Mouse (Mus musculus) heart, embryonic 10.5 days (tissue): ENCODE results near the gene Gm6482. TPM values are rescaled to one million over a fixed set of nuclear protein-coding genes. Genes with fewer than 3 reads are reported as not detected.
"Not testable (repeated sequence)": the region's sequence is repeated elsewhere in the genome, so short reads cannot be mapped to it uniquely, and the experiment has no call there.

Experiments used
- DNase-seq: peaks from one replicate; pipeline ENCODE4 v3.0.0-alpha.2; 2017; ENCODE audit warnings: low spot score
- H3K27ac ChIP-seq: fragments of 300-500 bp; sonication (generic); 2 replicates; pipeline ENCODE4 v1.5.1; 2016; ENCODE audit warnings: mild to moderate bottlenecking
- H3K27me3 ChIP-seq: fragments of 300-500 bp; sonication (generic); 2 replicates; pipeline ENCODE4 v1.6.1; 2016; ENCODE audit warnings: mild to moderate bottlenecking; ENCODE audit not compliant: poor library complexity, insufficient read depth, severe bottlenecking
- H3K36me3 ChIP-seq: fragments of 300-500 bp; sonication (generic); 2 replicates; pipeline ENCODE4 v1.6.1; 2016; ENCODE audit warnings: mild to moderate bottlenecking, moderate library complexity
- H3K4me1 ChIP-seq: fragments of 300-500 bp; sonication (generic); 2 replicates; pipeline ENCODE4 v1.6.1; 2016; ENCODE audit warnings: mild to moderate bottlenecking
- H3K4me3 ChIP-seq: fragments of 300-500 bp; sonication (generic); 2 replicates; pipeline ENCODE4 v1.5.1; 2016; ENCODE audit warnings: mild to moderate bottlenecking, moderate library complexity
- H3K9me3 ChIP-seq: fragments of 300-500 bp; sonication (generic); 2 replicates; pipeline ENCODE4 v1.6.1; 2016; ENCODE audit warnings: mild to moderate bottlenecking, moderate library complexity
- WGBS: fragments of 180-500 bp; shearing (Covaris S2); methylation state at CpG from one replicate; pipeline ENCODE4 v1.1.7; 2016; 5-methylcytosine and 5-hydroxymethylcytosine counted together
- polyA plus RNA-seq: library from polyadenylated mRNA; unstranded; fragments of >200 nt; fragmentation: Nextera tagmentation; extraction: Ambion mirVana; gene quantifications from 2 replicates; pipeline ENCODE4 v1.2.1, GENCODE M21; 2016

The Gm6482 gene
- polyA plus RNA-seq = not detected in 2 replicates

DNA sequence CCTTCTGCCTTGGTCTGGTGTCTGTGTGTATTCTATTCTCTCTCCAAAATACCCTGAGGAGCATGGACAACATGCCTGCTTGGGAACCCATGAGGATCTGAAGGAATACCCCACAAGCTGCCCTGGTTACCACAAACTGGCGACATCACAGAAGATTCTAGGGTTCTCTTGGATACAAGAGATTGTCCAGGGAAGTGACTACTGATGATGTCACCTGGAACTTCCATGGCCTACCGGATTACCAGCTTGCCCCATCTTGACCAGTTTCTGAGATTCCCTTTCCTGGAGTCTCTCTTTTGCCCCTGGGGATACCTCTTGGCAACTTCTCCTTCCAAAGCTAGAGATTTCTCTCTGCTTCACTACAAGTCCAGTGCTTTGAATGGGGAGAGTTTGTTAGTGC, at the start of gene Gm6482:
Gene Gm6482 (minus strand): TSS at position 101 of the 400 bp plus-strand sequence.
- DNase-seq, H3K27me3 ChIP-seq: not testable (repeated sequence)

DNA sequence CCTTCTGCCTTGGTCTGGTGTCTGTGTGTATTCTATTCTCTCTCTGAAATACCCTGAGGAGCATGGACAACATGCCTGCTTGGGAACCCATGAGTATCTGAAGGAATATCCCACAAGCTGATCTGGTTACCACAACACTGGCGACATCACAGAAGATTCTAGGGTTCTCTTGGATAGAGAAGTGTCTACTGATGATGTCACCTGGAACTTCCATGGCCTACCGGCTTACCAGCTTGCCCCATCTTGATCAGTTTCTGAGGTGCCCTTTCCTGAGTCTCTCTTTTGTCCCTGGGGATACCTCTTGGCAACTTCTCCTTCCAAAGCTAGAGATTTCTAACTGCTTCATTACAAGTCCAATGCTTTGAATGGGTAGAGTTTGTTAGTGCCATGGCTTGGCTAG, 45.3 kb upstream of the Gm6482 start, which contains the start of gene Gm7954:
Gene Gm7954 (minus strand): TSS at position 101 of the 400 bp plus-strand sequence.
- H3K27me3 ChIP-seq, H3K36me3 ChIP-seq, H3K9me3 ChIP-seq, DNase-seq, H3K27ac ChIP-seq, H3K4me1 ChIP-seq, H3K4me3 ChIP-seq: not testable (repeated sequence)
- WGBS = no CpG with 5 or more reads among the region's 2 CpGs

More for the DNA sequence above, at the start of gene Gm6482:
- 56% methylated on average over 1 of the region's 2 CpGs for WGBS
- not testable (repeated sequence) for H3K4me1 ChIP-seq, H3K4me3 ChIP-seq, H3K27ac ChIP-seq, H3K9me3 ChIP-seq, H3K36me3 ChIP-seq

DNA sequence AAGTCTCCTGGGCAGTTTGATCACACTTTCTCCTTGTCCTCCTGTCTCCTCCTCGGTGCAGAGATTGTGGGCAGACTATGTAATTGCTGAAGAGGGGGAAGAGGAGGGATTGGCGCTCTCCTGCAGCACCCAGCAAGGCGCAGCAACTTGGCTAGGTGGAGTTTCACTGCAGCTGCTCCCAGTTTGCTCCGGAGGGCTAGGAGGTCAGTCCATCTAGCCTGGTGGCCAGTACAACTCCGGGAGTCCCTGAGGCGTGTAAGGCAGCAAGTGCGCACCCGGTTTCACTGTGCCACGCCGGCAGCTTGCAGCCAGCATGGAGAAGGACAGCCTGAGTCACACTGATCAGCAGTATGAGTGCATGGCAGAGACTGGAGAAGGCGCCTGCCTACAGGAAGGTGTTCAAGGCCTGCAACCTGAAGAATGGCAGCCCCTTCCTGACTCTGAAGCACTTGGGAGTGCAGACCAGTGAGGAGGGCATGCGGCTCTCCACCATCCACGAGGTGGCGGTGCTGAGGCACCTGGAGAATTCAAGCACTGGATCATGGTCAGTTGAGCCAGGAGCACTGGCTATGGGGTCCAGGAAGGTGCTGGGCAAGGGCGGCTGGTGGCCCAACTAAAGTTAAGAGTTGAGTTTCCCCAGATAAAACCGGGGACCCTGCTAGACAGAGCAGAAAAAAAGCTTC, 17.5 kb upstream of the Gm6482 start:
- H3K27me3 ChIP-seq, H3K4me1 ChIP-seq, H3K36me3 ChIP-seq, H3K9me3 ChIP-seq, H3K27ac ChIP-seq: not testable (repeated sequence)
- WGBS = 16% methylated on average over 13 of the region's 16 CpGs
- peak; percentile 72 for DNase-seq
- peak overlapping the region; percentile 36 for H3K4me3 ChIP-seq

DNA sequence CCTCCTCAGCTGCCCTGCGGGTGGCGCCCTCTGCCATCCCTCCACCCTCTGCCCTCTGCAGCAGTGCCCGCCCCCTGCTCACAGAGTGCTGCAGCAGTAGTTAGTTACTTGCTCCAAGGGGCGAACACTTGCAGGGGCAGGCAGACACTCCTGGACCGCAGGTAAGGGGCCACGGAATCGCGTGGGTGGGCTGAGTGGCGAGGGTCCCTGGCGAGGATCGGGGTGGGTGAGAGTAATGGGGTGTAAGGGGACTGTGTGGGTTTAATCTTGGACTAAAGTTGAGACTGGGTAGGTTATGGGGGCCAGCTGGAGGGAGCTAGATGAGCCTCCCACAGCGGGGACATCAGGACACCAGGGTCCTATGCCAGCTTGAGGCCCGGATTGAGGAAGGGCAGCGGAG, 16.6 kb upstream of the Gm6482 start:
- H3K36me3 ChIP-seq, H3K27ac ChIP-seq, H3K9me3 ChIP-seq, H3K27me3 ChIP-seq, H3K4me1 ChIP-seq: not testable (repeated sequence)
- peak; percentile 70 for DNase-seq
- H3K4me3 ChIP-seq = peak overlapping the region; percentile 36
- 8% methylated on average over 14 of the region's 14 CpGs for WGBS

DNA sequence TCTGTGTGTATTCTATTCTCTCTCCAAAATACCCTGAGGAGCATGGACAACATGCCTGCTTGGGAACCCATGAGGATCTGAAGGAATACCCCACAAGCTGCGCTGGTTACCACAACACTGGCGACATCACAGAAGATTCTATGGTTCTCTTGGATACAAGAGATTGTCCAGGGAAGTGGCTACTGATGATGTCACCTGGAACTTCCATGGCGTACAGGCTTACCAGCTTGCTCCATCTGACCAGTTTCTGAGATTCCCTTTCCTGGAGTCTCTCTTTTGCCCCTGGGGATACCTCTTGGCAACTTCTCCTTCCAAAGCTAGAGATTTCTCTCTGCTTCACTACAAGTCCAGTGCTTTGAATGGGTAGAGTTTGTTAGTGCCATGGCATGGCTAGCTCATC, 21.8 kb downstream of the Gm6482 start, which contains the start of gene Gm7945:
Gene Gm7945 (minus strand): TSS at position 101 of the 400 bp plus-strand sequence.
- H3K4me1 ChIP-seq, H3K4me3 ChIP-seq, DNase-seq, H3K36me3 ChIP-seq, H3K9me3 ChIP-seq, H3K27me3 ChIP-seq, H3K27ac ChIP-seq: not testable (repeated sequence)
- WGBS = no CpG with 5 or more reads among the region's 3 CpGs

Other genes starting within 250 kb of the Gm6482 start
- gene Sftpd, start 223.1 kb downstream of the Gm6482 start, polyA plus RNA-seq = not detected in 2 replicates
- gene Gm2832, start 129.5 kb downstream of the Gm6482 start, polyA plus RNA-seq = not detected in 2 replicates
- gene Gm5798, start 59.7 kb downstream of the Gm6482 start, polyA plus RNA-seq = not detected in 2 replicates
- not detected in 2 replicates for gene Gm7945, start 21.9 kb downstream of the Gm6482 start, polyA plus RNA-seq
- gene Gm7954, start 45.2 kb upstream of the Gm6482 start, polyA plus RNA-seq = not detected in 2 replicates
- gene Gm3486, start 81.2 kb upstream of the Gm6482 start, polyA plus RNA-seq = not detected in 2 replicates
- gene Gm7970, start 147.3 kb upstream of the Gm6482 start, polyA plus RNA-seq = not detected in 2 replicates
- not detected in 2 replicates for gene 1700049E17Rik2, start 164.9 kb upstream of the Gm6482 start, polyA plus RNA-seq
- gene Gm3072, start 216.3 kb upstream of the Gm6482 start, polyA plus RNA-seq = not detected in 2 replicates
- gene Gm3676, start 238.2 kb upstream of the Gm6482 start, polyA plus RNA-seq = not detected in 2 replicates